Mouse (Mus musculus) heart, postnatal 36 days (tissue): Measurements from ENCODE around the gene Gabarapl1. TPM values are rescaled to one million over a fixed set of nuclear protein-coding genes. Genes with fewer than 3 reads are reported as not detected.

Source experiments
- total RNA-seq, 2 experiments: library from RNA; stranded (reverse); gene quantifications; 2 replicates each; pipeline ENCODE4 v1.2.3; 2021

The Gabarapl1 gene
- total RNA-seq, 2 experiments from 2014 or later = 151 to 152 TPM

Other genes with a start within 250 kb of the Gabarapl1 start
- not detected for gene 4922502D21Rik, start 201.4 kb upstream of the Gabarapl1 start, total RNA-seq
- gene Clec12a, start 190.5 kb upstream of the Gabarapl1 start, total RNA-seq = 1 to 10 TPM; 1.1 TPM
- under 1 TPM in 1 of 2 experiments, not detected in 1; 0.19 TPM for gene Clec12b, start 147.3 kb upstream of the Gabarapl1 start, total RNA-seq
- 1 to 10 TPM; 1.5 to 1.7 TPM for gene Clec1b, start 135.9 kb upstream of the Gabarapl1 start, total RNA-seq
- under 1 TPM; 0.31 to 0.33 TPM for gene Clec9a, start 124.3 kb upstream of the Gabarapl1 start, total RNA-seq
- gene Clec1a, start 81.2 kb upstream of the Gabarapl1 start, total RNA-seq = 10 to 100 TPM in 1 of 2 experiments, 1 to 10 TPM in 1; 9.8 to 11.1 TPM
- under 1 TPM; 0.08 to 0.16 TPM for gene Olr1, start 26.0 kb upstream of the Gabarapl1 start, total RNA-seq
- not detected for gene Tmem52b, start 20.6 kb upstream of the Gabarapl1 start, total RNA-seq
- gene Klre1, start 44.7 kb downstream of the Gabarapl1 start, total RNA-seq = not detected
- under 1 TPM in 1 of 2 experiments, not detected in 1; 0.38 TPM for gene Klrd1, start 58.6 kb downstream of the Gabarapl1 start, total RNA-seq
- gene Klrk1, start 90.7 kb downstream of the Gabarapl1 start, total RNA-seq = under 1 TPM in 1 of 2 experiments, not detected in 1; 0.19 TPM
- not detected for gene Klrc3, start 110.2 kb downstream of the Gabarapl1 start, total RNA-seq
- not detected for gene Klrc2, start 127.5 kb downstream of the Gabarapl1 start, total RNA-seq
- gene Klrc1, start 145.8 kb downstream of the Gabarapl1 start, total RNA-seq = under 1 TPM in 1 of 2 experiments, not detected in 1; 0.41 TPM
- gene Klri1, start 184.0 kb downstream of the Gabarapl1 start, total RNA-seq = not detected
- gene Klri2, start 207.3 kb downstream of the Gabarapl1 start, total RNA-seq = not detected